Mouse (Mus musculus) bone marrow macrophage, adult 2 months (primary cell): ENCODE results near the gene Zfp46.

Experiments
- CTCF ChIP-seq: IDR thresholded peaks from 2 replicates; pipeline ENCODE4 v1.5.1; 2012; ENCODE audit warnings: low read depth, mild to moderate bottlenecking, low read length, moderate library complexity
- POLR2A ChIP-seq: IDR thresholded peaks from 2 replicates; pipeline ENCODE4 v1.6.1; 2012; ENCODE audit warnings: mild to moderate bottlenecking, low read depth, low read length, borderline replicate concordance

DNA sequence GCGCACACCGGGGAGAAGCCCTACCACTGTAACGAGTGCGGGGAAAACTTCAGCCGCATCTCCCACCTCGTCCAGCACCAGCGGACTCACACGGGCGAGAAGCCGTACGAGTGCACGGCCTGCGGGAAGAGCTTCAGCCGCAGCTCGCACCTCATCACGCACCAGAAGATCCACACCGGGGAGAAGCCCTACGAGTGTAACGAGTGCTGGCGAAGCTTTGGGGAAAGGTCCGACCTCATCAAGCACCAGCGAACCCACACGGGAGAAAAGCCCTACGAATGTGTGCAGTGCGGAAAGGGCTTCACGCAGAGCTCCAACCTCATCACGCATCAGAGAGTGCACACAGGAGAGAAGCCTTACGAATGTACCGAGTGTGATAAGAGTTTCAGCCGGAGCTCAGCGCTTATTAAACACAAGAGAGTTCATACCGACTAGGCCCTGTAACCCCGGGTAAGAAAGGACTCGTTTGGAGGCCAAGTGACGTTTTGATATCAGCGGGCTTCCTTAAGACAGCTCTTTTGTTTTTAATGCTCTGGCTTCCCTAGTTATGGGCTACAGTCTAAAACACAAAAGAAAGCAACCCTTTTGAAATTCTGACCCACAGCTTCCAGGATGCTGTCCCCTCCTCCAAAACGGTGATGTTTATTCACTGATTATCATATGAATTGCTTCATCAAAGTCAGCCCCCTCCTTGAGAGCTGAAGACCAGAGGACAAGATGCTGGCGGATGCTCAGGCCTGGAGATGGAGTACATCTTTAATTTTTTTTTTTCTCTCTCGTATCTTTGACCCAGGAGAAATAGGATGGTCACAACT lies 6.5 kb downstream of the Zfp46 start:
- TF ChIP-seq POLR2A (no peak), CTCF (no peak)
